Mouse (Mus musculus) olfactory bulb, adult 2 months (tissue): ENCODE measurements around the gene Olfr1297.

Source experiments
- CTCF ChIP-seq: fragments of 200-500 bp; IDR thresholded peaks from 2 replicates; pipeline ENCODE4 v1.5.1; 2012; ENCODE audit warnings: low read depth, mild to moderate bottlenecking, low read length, moderate library complexity; ENCODE audit not compliant: insufficient read depth
- POLR2A ChIP-seq: fragments of 200-500 bp; IDR thresholded peaks from 2 replicates; pipeline ENCODE4 v1.6.1; 2012; ENCODE audit warnings: mild to moderate bottlenecking, low read depth, low read length, moderate library complexity; ENCODE audit not compliant: insufficient read depth

GRCm38 (mm10) chr2:111661119-111661518, 34.8 kb upstream of the Olfr1297 start, which contains the start of gene Olfr1299:
- TF ChIP-seq POLR2A: no peak
- no peak for TF ChIP-seq CTCF
